Mouse (Mus musculus) common myeloid progenitor, adult 5-6 weeks (primary cell): ENCODE measurements around the gene Gria1. TPM values are rescaled to one million over a fixed set of nuclear protein-coding genes. Genes with fewer than 3 reads are reported as not detected.

ENCODE experiments used
- ATAC-seq: replicated peaks from 2 replicates; pipeline ENCODE4 v1.8.0; 2016; ENCODE audit warnings: low read depth, mild to moderate bottlenecking, moderate TSS enrichment, inconsistent platforms; ENCODE audit not compliant: poor library complexity, severe bottlenecking
- total RNA-seq: library from RNA; stranded (forward); fragments of 200-1000, 187-1606 nt; gene quantifications from 2 replicates; pipeline ENCODE4 v1.2.3, GENCODE M21; 2017

Gene Gria1
- total RNA-seq, 1 experiment from 2014 or later, result not detected

DNA sequence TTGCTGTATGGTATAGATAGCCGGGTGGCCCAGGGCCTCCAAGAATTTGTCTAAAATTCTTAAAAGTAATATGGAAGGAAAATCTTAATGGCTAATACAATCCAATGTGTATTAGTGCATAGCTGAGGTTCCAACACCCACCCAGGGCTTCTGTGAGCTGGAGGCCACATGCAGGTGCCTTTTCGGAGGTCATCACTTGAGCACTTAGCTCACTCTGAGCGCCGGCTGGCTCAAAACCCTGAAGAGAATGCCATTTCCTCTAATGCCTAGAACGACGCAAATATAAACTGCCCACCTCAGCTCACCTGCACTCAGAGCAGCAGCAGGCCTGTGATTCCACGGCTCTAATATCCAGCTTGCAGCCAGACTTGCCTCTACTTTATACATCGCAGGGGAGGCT is 148.9 kb downstream of the Gria1 start:
- ATAC-seq, result no peak

- ATAC-seq, result no peak
Observed at GRCm38 (mm10) chr11:57162931-57163330, 151.7 kb downstream of the Gria1 start.

- no peak for ATAC-seq
Observed at GRCm38 (mm10) chr11:57170058-57170457, 158.9 kb downstream of the Gria1 start.

DNA sequence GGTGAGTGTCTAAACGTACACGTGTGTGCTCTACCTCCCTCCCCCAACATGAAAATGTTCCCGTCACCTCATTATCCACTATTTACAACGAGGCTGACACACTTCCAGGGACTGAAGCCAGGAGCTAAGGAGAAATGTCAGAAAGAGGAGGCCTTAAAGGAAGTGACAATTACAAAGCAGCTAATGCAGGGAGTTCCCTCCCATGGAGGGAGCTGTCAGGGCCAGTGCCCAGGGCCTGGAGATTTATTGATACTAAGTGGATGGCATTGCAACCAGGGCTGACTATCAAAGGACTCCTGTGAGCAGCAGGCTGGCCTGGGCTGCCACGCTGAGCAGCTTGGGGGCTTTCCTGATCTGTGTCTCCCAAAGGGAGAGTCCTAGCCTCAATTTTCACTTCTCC is 163.0 kb downstream of the Gria1 start:
- no peak for ATAC-seq

DNA sequence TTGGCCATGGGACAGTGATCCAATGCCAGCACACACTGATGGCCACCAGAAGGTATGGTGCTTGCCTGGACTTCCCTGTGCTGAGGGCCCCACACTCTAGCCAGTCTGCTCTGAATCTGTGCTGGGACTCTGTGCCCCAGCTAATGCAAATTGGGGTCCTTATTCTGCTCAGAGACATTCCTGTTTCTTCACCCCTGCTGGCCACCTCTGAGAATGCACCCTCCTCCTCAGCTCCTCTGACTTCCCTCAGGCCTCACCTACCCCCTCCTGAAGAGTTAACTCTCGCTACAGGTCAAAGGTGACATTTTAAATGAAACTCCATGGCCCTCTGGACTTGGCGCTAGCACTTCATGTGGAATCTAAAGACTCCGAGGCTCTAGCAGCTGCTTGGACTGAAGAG is 165.4 kb downstream of the Gria1 start:
- no peak for ATAC-seq

DNA sequence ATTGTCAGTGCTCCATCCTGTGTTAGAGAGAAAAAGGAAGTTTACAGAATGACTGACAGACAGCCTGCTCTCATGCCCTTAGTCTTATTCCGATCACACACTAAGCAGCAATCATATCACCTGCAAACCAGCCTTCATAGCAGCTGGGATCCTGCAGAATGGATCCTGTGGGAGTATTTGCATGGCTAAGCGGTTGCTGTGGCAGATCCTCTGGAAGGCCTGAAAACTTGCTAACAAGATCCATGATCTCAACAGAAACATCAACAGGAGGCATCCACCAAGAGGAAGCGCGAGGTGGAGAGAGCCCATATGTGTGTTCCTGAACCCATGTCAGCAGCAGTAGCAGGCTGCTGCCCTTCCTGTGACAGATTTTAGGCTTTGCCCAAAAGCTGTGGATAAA is 173.0 kb downstream of the Gria1 start:
- ATAC-seq, result no peak

GRCm38 (mm10) chr11:57185110-57185509 is 173.9 kb downstream of the Gria1 start:
- ATAC-seq, result no peak

GRCm38 (mm10) chr11:57189391-57189790 is 178.2 kb downstream of the Gria1 start:
- no peak for ATAC-seq

DNA sequence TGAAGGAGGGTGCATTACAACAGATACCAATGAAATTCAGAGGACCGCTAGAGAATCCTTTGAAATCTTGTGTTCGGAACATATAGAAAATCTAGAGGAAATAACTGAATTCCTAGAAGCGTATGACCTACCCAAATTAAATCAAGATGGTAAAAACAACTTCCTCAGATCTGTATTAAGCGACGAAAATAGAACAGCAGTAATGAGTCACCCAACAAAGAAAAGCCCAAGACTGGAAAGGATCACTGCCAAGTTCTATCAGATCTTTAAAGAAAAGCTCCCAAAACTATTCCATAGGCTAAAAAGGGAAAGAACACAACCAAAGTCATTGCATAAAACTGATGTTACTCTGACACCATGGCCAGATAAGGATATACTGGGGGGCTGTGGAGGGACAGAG is 183.6 kb downstream of the Gria1 start:
- ATAC-seq, result no peak

GRCm38 (mm10) chr11:57201245-57201976 is 190.2 kb downstream of the Gria1 start:
- ATAC-seq, result no peak

GRCm38 (mm10) chr11:57204371-57204770 is 193.2 kb downstream of the Gria1 start:
- ATAC-seq, result no peak

DNA sequence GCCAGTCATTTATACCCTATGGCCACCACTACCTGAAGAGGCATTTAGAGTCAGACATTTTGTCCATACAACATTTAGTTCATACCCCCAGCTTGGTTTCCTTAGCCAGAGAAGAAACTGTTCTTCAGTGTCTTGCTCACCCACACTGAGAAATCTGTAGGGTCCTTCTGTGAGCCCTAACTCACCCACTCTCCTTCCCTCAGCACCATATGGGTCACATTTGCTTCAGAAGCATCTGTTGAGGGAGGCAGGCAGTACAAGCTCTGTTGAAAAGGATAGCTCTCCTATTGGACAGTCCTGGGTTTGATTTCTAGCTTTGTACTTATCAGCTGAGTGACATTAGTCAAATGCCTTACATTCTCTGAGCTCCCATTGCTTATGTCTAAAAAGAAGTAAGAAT is 196.1 kb downstream of the Gria1 start:
- ATAC-seq, result no peak

DNA sequence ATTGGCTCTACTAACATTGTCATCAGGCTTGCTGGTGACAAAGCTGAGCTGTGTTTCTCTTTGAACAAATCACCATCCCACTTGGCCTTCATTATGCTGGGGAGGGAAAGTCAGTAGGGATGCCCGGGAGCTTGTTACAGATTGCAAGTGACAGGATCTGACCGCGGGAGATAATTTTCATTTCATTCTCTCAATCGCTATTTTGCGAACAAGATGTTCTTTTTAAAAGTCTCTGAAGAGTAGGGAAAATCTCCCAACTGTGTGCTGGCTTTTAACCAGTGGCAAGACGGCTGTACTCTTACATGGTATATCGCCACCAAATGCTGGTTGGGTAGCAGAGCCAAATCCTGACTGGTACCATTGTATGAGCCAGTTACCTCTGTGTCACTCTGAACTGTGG is 202.9 kb downstream of the Gria1 start:
- no peak for ATAC-seq

- ATAC-seq, result no peak
Observed at GRCm38 (mm10) chr11:57214583-57214982, 203.4 kb downstream of the Gria1 start.

- no peak for ATAC-seq
Observed at GRCm38 (mm10) chr11:57222797-57223569, 211.8 kb downstream of the Gria1 start.

GRCm38 (mm10) chr11:57235446-57235845 is 224.3 kb downstream of the Gria1 start:
- no peak for ATAC-seq

DNA sequence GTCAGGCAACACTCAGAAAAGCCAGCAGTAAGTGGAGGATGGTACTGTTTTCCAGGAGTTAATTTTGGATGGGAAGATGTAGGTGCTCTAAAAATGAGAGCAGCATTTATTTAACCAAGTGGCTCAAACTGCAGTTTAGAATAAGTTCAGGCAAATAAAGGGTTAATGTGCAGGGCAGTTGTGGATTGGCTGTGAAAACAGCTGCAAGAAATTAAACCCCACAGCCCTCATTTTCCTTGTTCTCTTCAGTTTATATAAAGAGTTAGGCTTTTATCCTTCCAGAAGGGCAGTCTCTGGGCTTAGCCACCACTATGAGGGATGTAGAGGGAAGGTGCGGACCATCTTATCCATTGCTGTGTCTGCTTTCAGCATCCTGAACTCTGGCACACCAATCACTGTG is 225.2 kb downstream of the Gria1 start:
- ATAC-seq, result no peak

GRCm38 (mm10) chr11:57239758-57240157 is 228.6 kb downstream of the Gria1 start:
- no peak for ATAC-seq

GRCm38 (mm10) chr11:57243835-57244234 is 232.6 kb downstream of the Gria1 start:
- no peak for ATAC-seq

GRCm38 (mm10) chr11:57244543-57244942 is 233.4 kb downstream of the Gria1 start:
- no peak for ATAC-seq

GRCm38 (mm10) chr11:57248870-57249269 is 237.7 kb downstream of the Gria1 start:
- ATAC-seq, result no peak

GRCm38 (mm10) chr11:57250129-57250528 is 238.9 kb downstream of the Gria1 start:
- ATAC-seq, result no peak
